Mouse (Mus musculus): ENCODE results near the gene Krtap4-2. TPM values are rescaled to one million over a fixed set of nuclear protein-coding genes. Genes with fewer than 3 reads are reported as not detected.
"Not testable (repeated sequence)": the region's sequence is repeated elsewhere in the genome, so short reads cannot be mapped to it uniquely, and the experiment has no call there.

Gene Krtap4-2
- polyA plus RNA-seq (2015; fragmentation: Nextera tagmentation; extraction: Ambion mirVana), result not detected in 2 replicates

- Histone ChIP-seq H3K9me3 (no peaks in the 10 kb centered on the region), H3K9ac (replicated peaks) (no peak within 1 kb of the TSS), H3K27me3 (no peaks in the 10 kb centered on the region), H3K4me2 (replicated peaks) (no peak within 1 kb of the TSS), H3K36me3 (no peaks in the 10 kb centered on the region), H3K4me3 (no peak within 1 kb of the TSS), H3K27ac (replicated peaks) (no peak within 1 kb of the TSS), H3K4me1 (no peaks in the 10 kb centered on the region)
- ATAC-seq (replicated peaks), result no peak
- WGBS, result 36% methylated on average over 8 of the region's 8 CpGs
These were observed at the start of gene Krtap4-2 for GRCm38 (mm10) chr11:99634653-99635134. Krtap4-2 (minus strand) TSS chr11:99635084.

GRCm38 (mm10) chr11:99683481-99683880, 48.6 kb upstream of the Krtap4-2 start:
- H3K9ac ChIP-seq (replicated peaks), result no peak overlapping the region
- H3K4me3 ChIP-seq, result no peak overlapping the region
- no peak overlapping the region for H3K27ac ChIP-seq (replicated peaks)
- no peaks in the 10 kb centered on the region for H3K9me3 ChIP-seq
- no peaks in the 10 kb centered on the region for H3K36me3 ChIP-seq
- 82% methylated on average over 2 of the region's 2 CpGs for WGBS
- no peaks in the 10 kb centered on the region for H3K4me1 ChIP-seq
- H3K27me3 ChIP-seq, result no peaks in the 10 kb centered on the region
- no peak overlapping the region for H3K4me2 ChIP-seq (replicated peaks)
- no peak for ATAC-seq (replicated peaks)

- Histone ChIP-seq H3K4me2 (replicated peaks) (no peak within 1 kb of the TSS), H3K4me1 (no peaks in the 10 kb centered on the region)
These were observed 31.0 kb upstream of the Krtap4-2 start, which contains the start of gene Krtap4-6 for GRCm38 (mm10) chr11:99665860-99666259. Krtap4-6 (minus strand) TSS chr11:99665960.

GRCm38 (mm10) chr11:99662802-99663201, 27.9 kb upstream of the Krtap4-2 start:
- H3K9ac ChIP-seq (replicated peaks), result no peak overlapping the region
- H3K4me1 ChIP-seq, result no peaks in the 10 kb centered on the region
- no peak for ATAC-seq (replicated peaks)
- no peak overlapping the region for H3K4me3 ChIP-seq
- H3K27ac ChIP-seq (replicated peaks), result no peak overlapping the region
- no peaks in the 10 kb centered on the region for H3K9me3 ChIP-seq
- 87% methylated on average over 10 of the region's 10 CpGs for WGBS
- no peaks in the 10 kb centered on the region for H3K27me3 ChIP-seq
- no peak overlapping the region for H3K4me2 ChIP-seq (replicated peaks)
- H3K36me3 ChIP-seq, result no peaks in the 10 kb centered on the region

More at GRCm38 (mm10) chr11:99665860-99666259, 31.0 kb upstream of the Krtap4-2 start, which contains the start of gene Krtap4-6:
- no peak within 1 kb of the TSS for H3K4me3 ChIP-seq
- H3K27ac ChIP-seq (replicated peaks), result no peak within 1 kb of the TSS
- no peaks in the 10 kb centered on the region for H3K27me3 ChIP-seq
- no peaks in the 10 kb centered on the region for H3K36me3 ChIP-seq
- no peak for ATAC-seq (replicated peaks)
- H3K9ac ChIP-seq (replicated peaks), result no peak within 1 kb of the TSS
- H3K9me3 ChIP-seq, result no peaks in the 10 kb centered on the region

GRCm38 (mm10) chr11:99659256-99659655, 24.4 kb upstream of the Krtap4-2 start:
- Histone ChIP-seq H3K9ac (replicated peaks) (no peak overlapping the region), H3K27ac (replicated peaks) (no peak overlapping the region), H3K27me3 (no peaks in the 10 kb centered on the region), H3K4me2 (replicated peaks) (no peak overlapping the region), H3K4me3 (no peak overlapping the region), H3K36me3 (no peaks in the 10 kb centered on the region), H3K9me3 (no peaks in the 10 kb centered on the region), H3K4me1 (no peaks in the 10 kb centered on the region)
- no peak for ATAC-seq (replicated peaks)
- 92% methylated on average over 4 of the region's 4 CpGs for WGBS

GRCm38 (mm10) chr11:99658467-99659010, 23.7 kb upstream of the Krtap4-2 start, which contains the start of gene Gm11563:
Gm11563 (minus strand) TSS chr11:99658960.
- 67% methylated on average over 10 of the region's 10 CpGs for WGBS
- not testable (repeated sequence) for H3K9ac ChIP-seq (replicated peaks); ATAC-seq (replicated peaks); H3K4me1 ChIP-seq; H3K36me3 ChIP-seq; H3K4me3 ChIP-seq; H3K27ac ChIP-seq (replicated peaks); H3K9me3 ChIP-seq; H3K4me2 ChIP-seq (replicated peaks); H3K27me3 ChIP-seq

- no peaks in the 10 kb centered on the region for H3K4me1 ChIP-seq
- H3K4me3 ChIP-seq, result no peak overlapping the region
- H3K9ac ChIP-seq (replicated peaks), result no peak overlapping the region
- H3K9me3 ChIP-seq, result no peaks in the 10 kb centered on the region
- no peak overlapping the region for H3K27ac ChIP-seq (replicated peaks)
- no peaks in the 10 kb centered on the region for H3K27me3 ChIP-seq
- WGBS, result 49% methylated on average over 5 of the region's 5 CpGs
- no peaks in the 10 kb centered on the region for H3K36me3 ChIP-seq
- H3K4me2 ChIP-seq (replicated peaks), result no peak overlapping the region
- ATAC-seq (replicated peaks), result no peak
These were observed 22.2 kb upstream of the Krtap4-2 start for GRCm38 (mm10) chr11:99657051-99657450.

- no peak within 1 kb of the TSS for H3K9ac ChIP-seq (replicated peaks)
- 87% methylated on average over 2 of the region's 2 CpGs for WGBS
- no peak within 1 kb of the TSS for H3K27ac ChIP-seq (replicated peaks)
- no peak for ATAC-seq (replicated peaks)
- H3K4me2 ChIP-seq (replicated peaks), result no peak within 1 kb of the TSS
- no peak within 1 kb of the TSS for H3K4me3 ChIP-seq
- no peaks in the 10 kb centered on the region for H3K36me3 ChIP-seq
- H3K4me1 ChIP-seq, result no peaks in the 10 kb centered on the region
- no peaks in the 10 kb centered on the region for H3K27me3 ChIP-seq
- no peaks in the 10 kb centered on the region for H3K9me3 ChIP-seq
These were observed 15.3 kb upstream of the Krtap4-2 start, which contains the start of gene Gm11555 for GRCm38 (mm10) chr11:99650136-99650535. Gm11555 (minus strand) TSS chr11:99650236.

- Histone ChIP-seq H3K36me3 (no peaks in the 10 kb centered on the region), H3K4me2 (replicated peaks) (no peak overlapping the region), H3K4me3 (no peak overlapping the region), H3K4me1 (no peaks in the 10 kb centered on the region), H3K27ac (replicated peaks) (no peak overlapping the region), H3K9me3 (no peaks in the 10 kb centered on the region), H3K27me3 (no peaks in the 10 kb centered on the region), H3K9ac (replicated peaks) (no peak overlapping the region)
- no peak for ATAC-seq (replicated peaks)
- WGBS, result 84% methylated on average over 15 of the region's 15 CpGs
These were observed 11.6 kb upstream of the Krtap4-2 start for GRCm38 (mm10) chr11:99646444-99646843.

GRCm38 (mm10) chr11:99644351-99644750, 9.5 kb upstream of the Krtap4-2 start:
- Histone ChIP-seq H3K4me2 (replicated peaks) (no peak overlapping the region), H3K27ac (replicated peaks) (no peak overlapping the region), H3K9me3 (no peaks in the 10 kb centered on the region), H3K36me3 (no peaks in the 10 kb centered on the region), H3K9ac (replicated peaks) (no peak overlapping the region), H3K27me3 (no peaks in the 10 kb centered on the region), H3K4me3 (no peak overlapping the region), H3K4me1 (no peaks in the 10 kb centered on the region)
- WGBS, result 44% methylated on average over 3 of the region's 3 CpGs
- ATAC-seq (replicated peaks), result no peak

GRCm38 (mm10) chr11:99643635-99644139, 8.8 kb upstream of the Krtap4-2 start, which contains the start of gene Krtap4-7:
Krtap4-7 (minus strand) TSS chr11:99644089.
- ATAC-seq (replicated peaks); H3K36me3 ChIP-seq; H3K27ac ChIP-seq (replicated peaks); H3K4me2 ChIP-seq (replicated peaks); H3K9me3 ChIP-seq; H3K27me3 ChIP-seq; H3K9ac ChIP-seq (replicated peaks); H3K4me3 ChIP-seq; H3K4me1 ChIP-seq: not testable (repeated sequence)
- WGBS, result 85% methylated on average over 9 of the region's 9 CpGs

GRCm38 (mm10) chr11:99640926-99641325, 6.0 kb upstream of the Krtap4-2 start:
- no peaks in the 10 kb centered on the region for H3K36me3 ChIP-seq

GRCm38 (mm10) chr11:99637086-99637485, 2.2 kb upstream of the Krtap4-2 start:
- H3K4me3 ChIP-seq, result no peak overlapping the region
- ATAC-seq (replicated peaks), result no peak
- H3K27me3 ChIP-seq, result no peaks in the 10 kb centered on the region
- WGBS, result 52% methylated on average over 1 of the region's 1 CpGs
- H3K4me1 ChIP-seq, result no peaks in the 10 kb centered on the region
- no peak overlapping the region for H3K4me2 ChIP-seq (replicated peaks)
- H3K9me3 ChIP-seq, result no peaks in the 10 kb centered on the region
- no peak overlapping the region for H3K9ac ChIP-seq (replicated peaks)
- no peak overlapping the region for H3K27ac ChIP-seq (replicated peaks)
- H3K36me3 ChIP-seq, result no peaks in the 10 kb centered on the region

More at GRCm38 (mm10) chr11:99640926-99641325, 6.0 kb upstream of the Krtap4-2 start:
- H3K9me3 ChIP-seq, result no peaks in the 10 kb centered on the region
- WGBS, result 42% methylated on average over 1 of the region's 1 CpGs
- ATAC-seq (replicated peaks), result no peak
- no peak overlapping the region for H3K4me3 ChIP-seq
- no peak overlapping the region for H3K4me2 ChIP-seq (replicated peaks)
- no peaks in the 10 kb centered on the region for H3K4me1 ChIP-seq
- no peak overlapping the region for H3K9ac ChIP-seq (replicated peaks)
- H3K27ac ChIP-seq (replicated peaks), result no peak overlapping the region
- no peaks in the 10 kb centered on the region for H3K27me3 ChIP-seq

All from forebrain, embryonic 15.5 days (tissue).